Mouse (Mus musculus) forebrain, embryonic 11.5 days (tissue): ENCODE measurements at regions not wholly inside any gene's neighbourhood (a gene's known extent, or its start where the extent isn't known, plus 50 kb on each side); places are given as distances from the start of the nearest gene placed in this dataset.

Source experiments
- ATAC-seq: fragments of 200-750 bp; cut with Nextera tagmentation; replicated peaks from 2 replicates; pipeline ENCODE4 v1.8.0; 2017; ENCODE audit warnings: moderate TSS enrichment; ENCODE audit not compliant: low FRiP score
- DNase-seq: peaks from one replicate; pipeline ENCODE4 v3.0.0-alpha.2; 2017; ENCODE audit warnings: low spot score
- H3K27ac ChIP-seq: fragments of 300-500 bp; sonication (generic); 2 replicates; pipeline ENCODE4 v1.5.1; 2014; ENCODE audit warnings: low read depth, low read length
- H3K27me3 ChIP-seq: fragments of 300-500 bp; sonication (generic); 2 replicates; pipeline ENCODE4 v1.6.1; 2014; ENCODE audit warnings: mild to moderate bottlenecking, low read length, mixed read lengths; ENCODE audit not compliant: control insufficient read depth, insufficient read depth
- H3K36me3 ChIP-seq: fragments of 300-500 bp; sonication (generic); 2 replicates; pipeline ENCODE4 v1.6.1; 2014; ENCODE audit warnings: mild to moderate bottlenecking, low read length, moderate library complexity, mixed read lengths; ENCODE audit not compliant: control insufficient read depth, insufficient read depth
- H3K4me1 ChIP-seq: fragments of 300-500 bp; sonication (generic); replicated peaks from 2 replicates; pipeline ENCODE4 v1.6.1; 2014; ENCODE audit warnings: low read length, mixed read lengths; ENCODE audit not compliant: control insufficient read depth, insufficient read depth
- H3K4me2 ChIP-seq: fragments of 300-500 bp; sonication (generic); 2 replicates; pipeline ENCODE4 v1.6.1; 2014; ENCODE audit warnings: low read depth, mild to moderate bottlenecking, low read length, moderate library complexity, mixed read lengths; ENCODE audit not compliant: severe bottlenecking
- H3K4me3 ChIP-seq: fragments of 300-500 bp; sonication (generic); 2 replicates; pipeline ENCODE4 v1.5.1; 2014; ENCODE audit warnings: low read depth, low read length
- H3K9ac ChIP-seq: fragments of 300-500 bp; sonication (generic); 2 replicates; pipeline ENCODE4 v1.6.1; 2014; ENCODE audit warnings: low read length
- H3K9me3 ChIP-seq: fragments of 300-500 bp; sonication (generic); 2 replicates; pipeline ENCODE4 v1.6.1; 2016; ENCODE audit warnings: low read length, mixed read lengths; ENCODE audit not compliant: control insufficient read depth
- WGBS: fragments of 180-500 bp; shearing (Covaris S2); extraction: QIAGEN DNeasy Blood & Tissue Kit; methylation state at CpG from one replicate; pipeline ENCODE4 v1.1.7; 2014; 5-methylcytosine and 5-hydroxymethylcytosine counted together

DNA sequence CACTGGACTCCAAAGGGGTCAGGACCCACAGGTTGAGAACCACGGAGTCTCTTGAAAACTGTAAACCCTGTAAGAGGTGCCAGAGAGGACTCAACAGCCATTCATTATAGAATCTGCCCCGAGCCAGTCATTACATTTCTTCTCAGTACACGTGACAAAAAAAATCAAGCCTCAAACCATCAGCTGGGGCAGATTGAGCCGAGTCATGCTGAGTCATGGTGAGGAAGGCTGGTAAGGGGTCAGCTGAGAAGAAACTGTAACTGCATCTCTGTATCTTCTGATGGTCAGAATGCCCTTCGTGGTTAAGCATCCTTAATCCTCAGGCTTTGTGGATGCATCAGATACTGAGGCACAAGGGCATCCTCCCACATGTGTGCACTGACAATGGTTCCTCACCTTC, 207.2 kb upstream of the Prok2 start:
- Histone ChIP-seq H3K9me3 (no peaks in the 10 kb centered on the region), H3K4me1 (no peaks in the 10 kb centered on the region), H3K27me3 (no peaks in the 10 kb centered on the region), H3K9ac (no peak overlapping the region), H3K4me2 (no peak overlapping the region), H3K4me3 (no peak overlapping the region), H3K27ac (no peak overlapping the region), H3K36me3 (no peaks in the 10 kb centered on the region)
- 81% methylated on average over 5 of the region's 5 CpGs for WGBS
- DNase-seq (no peak), ATAC-seq (no peak)

DNA sequence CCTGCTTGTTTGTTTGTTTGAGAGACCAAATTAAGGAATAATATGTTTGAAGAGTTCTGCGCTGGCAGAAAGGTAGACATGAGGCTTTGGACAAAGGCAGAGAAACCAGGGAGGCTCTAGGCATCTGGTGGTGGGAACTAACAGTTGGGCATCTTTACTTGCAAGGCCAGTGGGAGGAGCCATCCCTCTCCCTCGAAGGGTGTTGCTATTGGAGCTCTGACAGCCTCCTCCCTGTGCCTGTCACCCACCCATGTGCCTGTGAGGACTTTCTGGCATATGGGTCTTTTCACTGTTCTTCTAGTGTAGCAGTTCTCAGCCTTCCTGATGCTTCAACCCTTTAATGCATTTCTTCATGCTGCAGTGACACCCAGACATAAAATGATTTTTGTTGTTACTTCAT, 206.7 kb upstream of the Prok2 start:
- DNase-seq (no peak), ATAC-seq (no peak)
- Histone ChIP-seq H3K27ac (no peak overlapping the region), H3K36me3 (no peaks in the 10 kb centered on the region), H3K4me2 (no peak overlapping the region), H3K9ac (no peak overlapping the region), H3K27me3 (no peaks in the 10 kb centered on the region), H3K4me1 (no peaks in the 10 kb centered on the region), H3K9me3 (no peaks in the 10 kb centered on the region), H3K4me3 (no peak overlapping the region)
- 50% methylated on average over 2 of the region's 2 CpGs for WGBS

DNA sequence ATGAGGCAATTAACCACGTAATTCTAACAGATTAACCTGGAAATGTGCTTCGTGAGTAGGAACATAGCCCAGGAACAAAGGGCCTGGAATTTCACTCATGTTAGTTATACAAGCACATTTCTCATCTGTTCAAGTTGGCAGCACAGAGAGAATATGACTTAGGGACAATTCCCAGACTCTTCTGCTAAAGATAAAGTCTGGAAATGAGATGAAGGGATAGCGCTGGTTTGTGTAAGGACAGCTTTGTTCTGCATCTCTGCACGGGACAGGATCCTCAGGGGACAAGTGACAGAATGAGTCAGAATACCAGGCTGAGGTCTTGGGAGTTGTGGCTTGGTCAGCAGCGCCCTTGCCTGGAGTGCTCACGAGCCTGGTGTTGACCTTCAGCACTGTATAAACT, 206.2 kb upstream of the Prok2 start:
- ATAC-seq (no peak), DNase-seq (no peak)
- Histone ChIP-seq H3K9ac (no peak overlapping the region), H3K27me3 (no peaks in the 10 kb centered on the region), H3K27ac (no peak overlapping the region), H3K4me1 (no peaks in the 10 kb centered on the region), H3K36me3 (no peaks in the 10 kb centered on the region), H3K9me3 (no peaks in the 10 kb centered on the region), H3K4me3 (no peak overlapping the region), H3K4me2 (no peak overlapping the region)
- 84% methylated on average over 6 of the region's 6 CpGs for WGBS

DNA sequence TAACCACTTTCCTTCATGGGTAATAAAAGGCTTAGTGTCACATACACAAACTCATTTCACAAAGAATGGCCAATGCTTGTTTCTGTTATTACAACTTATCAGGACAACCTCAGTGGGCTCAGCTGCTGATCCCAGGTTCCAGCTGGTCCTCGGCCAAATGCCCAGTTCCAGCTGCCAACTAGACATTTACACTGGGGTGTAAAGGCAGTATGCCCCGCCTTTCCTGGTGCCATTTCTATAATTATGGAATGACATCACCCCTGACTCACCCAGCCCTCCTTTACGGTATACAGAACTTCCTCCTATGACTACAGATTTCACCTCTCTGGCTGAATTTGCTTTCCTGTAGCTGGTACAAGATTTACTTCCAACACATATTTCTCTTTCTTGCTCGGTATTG, 205.4 kb upstream of the Prok2 start:
- 91% methylated on average over 4 of the region's 4 CpGs for WGBS
- Histone ChIP-seq H3K27me3 (no peaks in the 10 kb centered on the region), H3K9ac (no peak overlapping the region), H3K36me3 (no peaks in the 10 kb centered on the region), H3K4me1 (no peaks in the 10 kb centered on the region), H3K27ac (no peak overlapping the region), H3K9me3 (no peaks in the 10 kb centered on the region), H3K4me3 (no peak overlapping the region), H3K4me2 (no peak overlapping the region)
- DNase-seq (no peak), ATAC-seq (no peak)

DNA sequence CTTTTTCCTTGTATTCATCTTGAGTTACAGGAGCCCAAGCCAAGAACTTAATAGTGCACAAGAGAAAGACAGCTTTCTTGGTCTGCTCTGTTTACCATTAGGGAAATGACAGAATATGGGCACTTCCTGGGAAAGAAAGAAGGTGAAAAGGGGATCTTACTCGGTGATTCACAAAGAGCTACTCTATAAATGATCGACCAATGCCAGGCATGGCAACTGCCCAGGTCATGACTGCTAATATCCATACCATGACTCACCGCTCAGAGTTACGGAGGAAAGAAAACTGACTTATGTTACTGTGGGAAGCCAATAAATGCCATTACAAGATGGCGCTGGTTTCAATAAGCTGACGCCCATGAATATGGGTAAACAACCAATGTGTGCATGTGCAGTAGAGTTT, 204.1 kb upstream of the Prok2 start:
- H3K9me3 ChIP-seq: no peaks in the 10 kb centered on the region
- H3K27me3 ChIP-seq: no peaks in the 10 kb centered on the region
- H3K9ac ChIP-seq: no peak overlapping the region
- no peak for DNase-seq
- ATAC-seq: no peak
- H3K27ac ChIP-seq: no peak overlapping the region
- no peak overlapping the region for H3K4me3 ChIP-seq
- WGBS: 92% methylated on average over 6 of the region's 6 CpGs
- no peak overlapping the region for H3K4me2 ChIP-seq
- no peaks in the 10 kb centered on the region for H3K4me1 ChIP-seq
- no peaks in the 10 kb centered on the region for H3K36me3 ChIP-seq

DNA sequence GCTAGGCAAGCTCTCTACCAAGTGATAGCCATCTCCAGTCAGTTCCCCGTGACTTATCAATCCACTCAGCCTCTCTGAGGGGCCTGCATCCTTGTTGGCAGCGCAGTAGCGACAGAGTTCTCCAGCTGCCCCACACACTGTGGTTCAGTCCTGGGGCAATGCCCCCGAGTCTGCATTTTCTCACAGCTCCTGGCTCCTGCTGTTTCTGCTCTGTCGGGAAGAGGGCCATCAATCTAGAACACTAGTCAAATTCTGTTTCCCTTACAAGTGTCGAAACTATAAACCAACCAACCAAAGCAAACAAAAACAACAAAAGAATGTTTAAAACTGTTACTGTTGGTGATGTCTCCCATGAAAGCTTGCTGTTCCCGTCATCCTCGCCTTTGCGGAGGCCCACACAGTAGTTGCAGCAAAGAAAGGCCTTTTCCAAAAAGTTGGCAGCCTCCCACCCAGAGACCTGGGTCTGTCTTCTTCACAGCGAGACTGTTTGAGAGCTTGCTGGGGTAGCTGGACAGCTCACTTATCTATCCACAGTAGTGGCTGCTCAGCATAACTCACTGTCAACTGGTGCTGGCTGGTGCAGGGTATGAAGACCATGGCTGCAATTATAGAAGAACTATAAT, 201.9 kb upstream of the Prok2 start:
- Histone ChIP-seq H3K4me2 (no peak overlapping the region), H3K4me3 (no peak overlapping the region), H3K27me3 (no peaks in the 10 kb centered on the region), H3K9ac (no peak overlapping the region), H3K4me1 (no peaks in the 10 kb centered on the region), H3K9me3 (no peaks in the 10 kb centered on the region), H3K27ac (no peak overlapping the region), H3K36me3 (no peaks in the 10 kb centered on the region)
- WGBS: 84% methylated on average over 10 of the region's 10 CpGs
- DNase-seq: no peak
- no peak for ATAC-seq

DNA sequence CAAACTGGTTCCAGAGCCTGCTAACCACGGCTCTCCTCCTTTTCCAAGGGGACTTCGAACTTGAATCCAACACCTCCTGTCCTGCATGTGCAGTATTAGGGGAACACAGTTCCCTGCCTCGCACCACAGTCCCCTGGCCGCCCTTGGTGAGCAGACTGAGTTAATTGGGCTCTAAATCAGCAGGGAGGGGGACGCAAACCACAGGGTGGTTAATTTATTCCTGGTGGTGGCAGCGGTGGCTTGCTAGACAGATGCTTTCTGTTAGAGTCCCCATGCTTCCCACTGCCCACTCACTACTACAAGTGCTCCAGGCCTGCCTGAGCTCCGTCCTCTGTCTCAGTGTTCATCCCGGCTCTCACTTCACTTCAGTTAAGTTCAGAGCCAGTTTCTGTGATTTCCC, 198.0 kb upstream of the Prok2 start:
- DNase-seq (no peak), ATAC-seq (no peak)
- H3K27ac ChIP-seq: no peak overlapping the region

DNA sequence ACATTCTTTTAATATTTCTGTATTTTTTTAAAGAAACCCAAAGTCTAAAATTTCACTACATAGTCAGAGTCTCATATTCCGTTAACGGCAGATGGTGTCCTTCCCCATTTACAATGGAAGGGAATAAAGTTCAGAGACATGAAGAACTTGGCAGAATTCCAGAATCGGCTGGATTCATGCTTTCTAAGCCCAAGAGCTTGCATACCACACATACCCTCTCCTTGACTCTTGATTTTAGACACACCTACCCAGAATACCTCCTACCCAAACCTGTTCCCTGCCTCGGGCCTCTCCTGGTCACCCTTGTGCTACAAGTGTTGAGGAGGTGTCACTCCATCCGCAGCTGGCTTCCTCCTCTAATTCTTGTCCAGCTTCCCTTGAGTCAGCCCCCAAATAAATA, 195.8 kb upstream of the Prok2 start:
- ATAC-seq: no peak
- Histone ChIP-seq H3K4me2 (no peak overlapping the region), H3K9me3 (no peaks in the 10 kb centered on the region), H3K4me3 (no peak overlapping the region), H3K27me3 (no peaks in the 10 kb centered on the region), H3K9ac (no peak overlapping the region), H3K4me1 (no peaks in the 10 kb centered on the region), H3K36me3 (no peaks in the 10 kb centered on the region), H3K27ac (no peak overlapping the region)
- no peak for DNase-seq
- 87% methylated on average over 5 of the region's 5 CpGs for WGBS

More for the DNA sequence above, 198.0 kb upstream of the Prok2 start:
- no peaks in the 10 kb centered on the region for H3K27me3 ChIP-seq
- 40% methylated on average over 8 of the region's 8 CpGs for WGBS
- no peaks in the 10 kb centered on the region for H3K36me3 ChIP-seq
- no peak overlapping the region for H3K9ac ChIP-seq
- H3K4me2 ChIP-seq: no peak overlapping the region
- H3K9me3 ChIP-seq: no peaks in the 10 kb centered on the region
- no peaks in the 10 kb centered on the region for H3K4me1 ChIP-seq
- no peak overlapping the region for H3K4me3 ChIP-seq

DNA sequence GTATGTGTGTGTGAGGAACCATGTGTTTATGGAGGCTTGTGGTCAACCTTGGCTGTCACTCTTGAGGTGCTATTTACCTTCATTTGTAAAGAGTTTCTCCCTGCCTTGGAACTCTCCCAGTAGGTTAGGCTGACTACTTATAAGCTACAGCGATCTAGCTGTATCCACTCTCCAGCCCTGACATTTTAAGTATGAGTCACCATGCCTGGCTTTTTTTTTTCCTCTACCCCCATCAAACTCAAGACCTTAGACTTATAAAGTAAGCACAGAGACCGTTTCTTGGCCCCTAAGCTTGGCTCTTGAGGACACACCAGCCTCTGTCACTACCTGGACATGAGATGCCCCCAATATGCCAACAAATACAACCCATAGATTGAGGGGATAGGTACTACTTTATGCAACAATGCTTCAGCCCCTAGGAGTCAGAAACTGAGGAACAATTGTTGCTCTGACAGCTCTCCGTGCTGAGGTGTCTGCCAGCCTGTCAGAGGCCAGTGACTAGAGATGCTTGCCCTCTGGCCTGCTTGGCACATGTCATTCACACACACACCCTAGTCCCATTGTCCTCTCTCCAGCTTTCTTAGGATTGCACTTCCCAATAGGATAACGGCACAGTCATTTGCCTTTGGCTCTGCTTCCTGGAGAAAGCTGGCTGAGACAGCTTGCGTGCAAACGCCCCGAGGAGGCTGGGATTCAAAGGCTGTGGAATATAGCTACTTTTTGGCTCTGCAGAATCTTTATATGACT, 193.8 kb upstream of the Prok2 start:
- Histone ChIP-seq H3K27ac (no peak overlapping the region), H3K4me3 (no peak overlapping the region), H3K4me2 (no peak overlapping the region), H3K4me1 (0 out of 2 replicates have a peak, but pooled peaks cover 2% of the 10 kb centered on the region), H3K36me3 (no peaks in the 10 kb centered on the region), H3K9ac (no peak overlapping the region), H3K9me3 (no peaks in the 10 kb centered on the region), H3K27me3 (no peaks in the 10 kb centered on the region)
- WGBS: 71% methylated on average over 7 of the region's 7 CpGs
- ATAC-seq (no peak), DNase-seq (no peak)
